8 mouse cellular contexts compared by ENCODE assay signal in genomic region chr11:69059357-69059974, GRCm38 (mm10). TPM values are rescaled to one million over a fixed set of nuclear protein-coding genes. Genes with fewer than 3 reads are reported as not detected.
A peak's percentile ranks its signal among the peaks of the same experiment; 100 is the strongest.
DNase-seq lines count a peak whose midpoint lies in the region; ATAC-seq lines count a peak whose summit lies in the region.

TSS of gene Borcs6 (plus strand) at chr11:69059717.

- peak; percentile 74 for ATAC-seq in common myeloid progenitor, adult 5-6 weeks (replicated peaks; ENCODE audit: low read depth, poor library complexity, severe bottlenecking)
- peak; percentile 74 for ATAC-seq in megakaryocyte progenitor cell, adult 5-6 weeks (replicated peaks; ENCODE audit: poor library complexity)

- DNase-seq in ZHBTc4 (ENCODE audit: low read depth, low spot score), result peak; percentile 99
- DNase-seq in gastrocnemius, adult 8-10 months (ENCODE audit: low spot score in 2 of 2), result peak; percentile 94 to 97
- peak; percentile 97 for DNase-seq in induced T-regulatory cell, adult 2 months (ENCODE audit: low read depth)
- DNase-seq in left cerebral cortex, adult 9 months (ENCODE audit: low spot score in 2 of 2), result peak; percentile 97 to 98
- peak; percentile 92 for DNase-seq in right cerebral cortex, postnatal 14 days
- peak; percentile 88 to 94 for DNase-seq in urinary bladder, postnatal 36 days (ENCODE audit: low spot score in 2 of 2)

RNA-seq across cellular contexts. Expression of gene Borcs6, which starts in this region (rescaled TPM):
- total RNA-seq in common myeloid progenitor, adult 5-6 weeks (2017), result 4.5 and 5.4 TPM in 2 replicates
- total RNA-seq in gastrocnemius, adult 8-10 months (2022), result 10 to 100 TPM; 22.4 to 26.2 (median 23.7) TPM
- total RNA-seq in megakaryocyte progenitor cell, adult 5-6 weeks (2015), result 6.2 and 7.6 TPM in 2 replicates
- 6.6 and 6.7 TPM in 2 replicates for total RNA-seq in megakaryocyte progenitor cell, adult 5-6 weeks (2017)

Comparison
In these comparisons a context has a peak if more than half of its experiments do, and no peak if none do; other contexts are left out.
1. Peak in every context shown above with its lines: DNase-seq and ATAC-seq.